Mouse (Mus musculus): ENCODE measurements at regions not wholly inside any gene's neighbourhood (a gene's known extent, or its start where the extent isn't known, plus 50 kb on each side); places are given as distances from the start of the nearest gene placed in this dataset.

DNA sequence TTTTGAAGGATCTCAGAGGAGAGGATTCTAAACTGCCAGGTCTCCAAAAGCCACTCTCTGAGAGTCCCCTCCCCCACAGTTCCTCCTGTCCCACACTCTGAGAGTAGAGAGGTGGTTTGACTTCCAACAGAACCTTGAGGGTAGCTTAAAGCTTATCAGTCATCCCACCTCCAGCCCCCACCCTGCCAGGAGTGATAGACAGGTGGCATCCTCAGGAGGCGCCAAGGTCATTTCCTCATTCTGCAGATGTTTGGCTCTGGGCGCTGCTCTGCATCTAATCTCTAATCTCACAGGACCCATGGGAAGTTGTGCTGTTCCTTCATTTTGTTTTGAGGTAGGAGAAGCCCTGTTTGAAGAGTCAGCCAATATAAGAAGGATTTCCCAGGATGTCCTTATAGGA, 96.2 kb downstream of the Hes1 start:
- DNase-seq (ENCODE audit: low read depth, low spot score), result no peak

DNA sequence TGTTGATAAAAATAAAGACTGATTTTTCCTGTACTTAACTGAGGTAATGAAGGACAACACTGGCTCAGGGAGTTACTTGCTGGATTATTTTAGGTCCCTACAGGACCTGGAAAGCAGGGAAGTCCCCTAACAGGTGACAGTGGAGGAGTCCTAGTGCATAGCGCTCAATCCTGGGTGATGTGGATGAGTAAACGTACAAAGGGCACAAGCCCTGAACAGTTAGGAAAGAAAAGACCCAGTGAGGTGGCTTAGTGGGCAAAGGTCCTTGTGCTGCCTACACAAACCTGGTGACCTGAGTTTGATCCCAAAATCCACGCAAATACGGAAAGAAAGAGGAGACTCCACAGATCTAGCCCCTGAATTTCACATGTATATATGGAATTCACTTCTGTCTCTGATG, 99.1 kb downstream of the Hes1 start:
- no peak for DNase-seq (ENCODE audit: low read depth, low spot score)

DNA sequence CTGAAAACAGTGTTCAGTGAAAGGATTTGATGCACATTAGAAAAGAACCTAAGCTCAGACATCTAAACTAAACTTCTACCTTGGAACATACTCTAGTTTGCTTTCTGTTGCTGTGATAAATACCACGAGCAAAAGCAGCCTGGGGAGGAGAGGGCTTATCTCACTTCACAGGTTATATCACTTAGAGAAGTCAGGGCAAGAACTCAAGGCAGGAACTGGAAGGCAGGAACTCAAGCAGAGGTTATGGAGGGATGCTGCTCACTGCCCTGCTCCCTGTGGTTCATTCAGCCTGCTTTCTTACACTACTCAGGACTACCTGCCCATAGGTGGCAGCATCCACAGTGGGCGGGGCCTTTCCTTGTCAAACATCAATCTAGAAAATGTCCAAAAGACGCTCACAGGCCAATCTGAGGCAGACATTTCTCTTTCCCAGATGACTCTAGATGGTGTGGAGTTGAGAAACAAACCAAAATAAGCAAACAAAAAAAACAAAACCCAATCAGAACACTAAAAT, 101.5 kb downstream of the Hes1 start:
- peak; percentile 14 for DNase-seq (ENCODE audit: low read depth, low spot score)

DNA sequence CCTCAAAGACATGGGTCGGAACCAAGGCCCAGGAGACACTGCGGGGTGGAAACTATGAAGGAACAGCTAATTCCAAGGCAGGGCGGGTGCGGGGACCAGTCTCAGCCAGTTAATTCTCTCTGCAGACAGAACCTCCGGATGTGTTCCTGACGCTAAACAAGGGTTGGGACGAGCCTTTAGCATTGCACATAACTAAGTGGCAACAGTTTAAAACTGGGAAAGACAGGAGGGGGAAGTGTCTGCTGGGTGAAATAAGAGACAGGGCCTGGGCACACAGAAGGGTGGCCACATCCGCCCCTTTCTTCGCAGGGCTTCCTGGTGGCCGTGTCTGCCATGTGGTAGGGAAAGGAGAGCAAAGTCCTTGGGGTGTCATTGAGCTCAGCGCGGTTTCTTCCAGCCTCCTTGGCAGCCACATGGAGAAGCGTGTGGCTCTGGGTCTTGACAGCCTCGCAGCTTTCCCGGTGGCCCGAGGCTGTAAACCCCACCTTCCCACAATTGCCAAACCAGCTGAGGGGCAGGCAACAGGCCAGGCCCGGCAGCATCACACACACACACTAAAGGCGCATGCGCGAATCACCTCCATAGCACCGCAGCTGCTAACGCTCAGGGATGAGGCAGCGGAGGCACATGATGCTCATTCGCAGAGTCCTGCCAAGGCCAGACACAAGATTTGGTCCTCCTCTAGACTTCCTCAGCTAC, 95.8 kb downstream of the Cpn2 start:
- no peak for DNase-seq (ENCODE audit: low read depth, low spot score)

DNA sequence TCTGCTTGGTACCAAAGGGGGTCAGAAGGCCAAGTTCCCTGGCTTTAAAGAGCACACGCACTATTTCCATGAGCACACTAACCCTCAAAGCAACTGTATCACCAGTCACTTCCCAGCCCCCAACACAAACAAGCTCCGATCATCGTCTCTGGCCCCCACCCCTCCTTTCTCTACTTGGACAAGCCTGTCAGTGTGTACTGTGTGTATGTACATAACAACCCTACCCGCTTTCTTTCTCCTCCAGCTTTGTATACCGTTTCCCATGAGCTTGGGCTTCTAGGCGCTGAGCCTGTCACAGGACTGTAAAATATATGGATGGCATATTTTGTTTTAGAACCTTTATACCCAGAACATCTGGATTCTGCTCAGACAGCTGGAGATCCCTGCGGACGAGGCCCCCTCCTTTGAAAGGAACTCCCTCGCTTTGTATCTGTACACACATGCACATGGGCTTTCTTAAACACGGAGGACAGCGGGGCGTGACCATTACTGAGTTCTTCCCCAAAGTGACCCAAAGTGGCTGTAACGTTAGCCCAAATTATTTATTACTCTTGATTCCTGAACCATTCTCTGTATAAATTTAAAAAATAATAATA, 95.1 kb downstream of the Cpn2 start:
- no peak for DNase-seq (ENCODE audit: low read depth, low spot score)

DNA sequence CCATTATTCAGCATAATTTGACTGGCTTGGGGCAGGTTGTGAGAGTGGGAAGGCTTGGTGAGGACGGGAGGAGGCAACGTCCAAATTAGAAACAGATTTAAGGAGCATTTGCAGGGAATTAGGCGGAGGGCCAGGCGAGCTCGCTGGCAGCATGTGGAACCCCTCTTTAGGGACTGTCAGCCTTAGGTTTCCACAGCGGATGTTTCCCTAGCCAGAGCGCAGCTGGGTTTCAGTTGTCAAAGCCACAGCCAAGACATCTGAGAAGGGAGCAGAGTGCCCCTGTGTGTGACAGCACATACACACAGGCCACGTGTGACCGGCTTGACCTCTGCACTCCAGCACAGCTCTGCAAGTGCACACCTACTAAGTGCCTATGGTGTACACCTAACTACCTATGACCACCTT, 94.5 kb downstream of the Cpn2 start:
- DNase-seq (ENCODE audit: low read depth, low spot score), result no peak

DNA sequence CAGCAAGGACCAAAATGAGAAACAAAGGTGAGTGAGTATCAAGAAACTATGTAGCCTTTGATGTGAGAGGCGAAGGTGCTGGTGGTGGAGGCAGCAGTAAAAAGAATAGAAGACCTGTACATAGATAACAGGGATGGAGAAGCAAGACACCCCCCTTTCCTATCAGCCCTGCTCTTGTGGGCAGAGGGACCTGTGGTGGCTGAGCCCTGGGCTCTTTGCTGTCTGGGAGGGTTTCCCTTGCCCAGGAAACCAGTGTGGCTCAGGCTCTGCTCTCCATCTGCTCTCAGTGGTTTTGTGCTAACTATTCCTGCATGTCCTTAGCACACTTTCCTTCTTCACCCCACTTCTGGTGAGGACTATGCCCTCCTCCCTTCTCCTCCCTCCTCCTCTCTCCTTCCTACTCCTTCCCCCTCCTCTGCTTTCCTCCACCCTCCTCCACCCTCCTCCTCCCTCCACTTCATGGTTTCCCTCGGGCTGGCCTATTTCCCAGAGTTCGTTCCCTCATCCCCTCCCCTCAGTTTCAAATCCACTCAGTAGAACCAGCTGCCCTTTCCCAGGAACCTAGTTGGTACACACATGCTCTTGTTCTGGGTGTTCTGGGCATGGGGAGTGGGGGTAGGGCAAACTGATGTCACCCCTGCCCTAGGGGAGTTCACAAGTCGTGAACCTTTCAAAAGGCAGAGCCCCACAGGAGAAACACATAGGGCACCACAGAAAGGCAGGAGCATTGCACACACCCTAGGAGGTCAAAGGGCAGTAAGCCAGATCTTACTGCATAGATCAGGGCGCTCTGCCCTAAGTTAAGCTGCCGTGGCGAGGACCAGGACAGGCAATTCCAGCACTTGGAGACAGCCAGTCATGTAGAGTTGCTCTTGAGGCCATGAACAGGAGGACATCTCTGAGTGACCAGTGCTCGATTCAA, 93.1 kb downstream of the Cpn2 start:
- DNase-seq (ENCODE audit: low read depth, low spot score), result no peak

DNA sequence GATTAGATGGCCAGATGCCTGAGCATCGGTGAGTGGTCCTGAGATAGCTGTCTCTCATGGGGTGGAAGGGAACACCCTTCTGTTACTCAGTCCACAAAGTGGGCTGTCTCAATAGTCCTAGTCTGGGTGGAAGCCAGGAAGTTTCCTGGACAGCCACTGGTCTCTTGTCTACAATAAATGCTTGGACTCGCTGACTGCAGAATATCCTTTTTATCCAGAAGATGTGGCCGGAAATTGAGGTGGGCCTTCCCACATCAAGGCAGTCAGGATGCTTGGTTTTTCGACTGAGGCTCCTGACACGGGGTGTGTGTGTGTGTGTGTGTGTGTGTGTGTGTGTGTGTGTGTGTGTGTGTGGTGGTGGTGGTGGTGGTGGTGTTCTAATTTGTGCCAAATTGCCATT, 91.0 kb downstream of the Cpn2 start:
- no peak for DNase-seq (ENCODE audit: low read depth, low spot score)

DNA sequence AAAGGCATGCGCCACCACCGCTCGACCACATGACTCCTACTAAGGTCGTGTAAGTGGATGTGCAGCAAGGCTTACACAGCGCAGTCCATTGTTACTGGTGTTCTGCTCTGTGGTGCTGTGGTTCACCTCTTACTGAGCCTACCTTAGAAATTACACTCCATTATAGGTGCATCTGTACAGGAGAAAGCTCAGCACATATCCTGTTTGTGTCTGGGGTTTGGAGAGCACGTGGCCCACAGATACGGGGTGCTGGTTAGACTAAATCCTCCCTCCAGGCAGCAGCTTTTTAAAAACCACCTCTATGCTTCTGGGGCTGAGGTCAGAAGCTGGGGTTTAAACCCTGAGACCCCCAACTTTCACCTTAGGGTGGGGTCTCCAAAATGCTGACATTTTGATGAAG, 89.5 kb downstream of the Cpn2 start:
- no peak for DNase-seq (ENCODE audit: low read depth, low spot score)

DNA sequence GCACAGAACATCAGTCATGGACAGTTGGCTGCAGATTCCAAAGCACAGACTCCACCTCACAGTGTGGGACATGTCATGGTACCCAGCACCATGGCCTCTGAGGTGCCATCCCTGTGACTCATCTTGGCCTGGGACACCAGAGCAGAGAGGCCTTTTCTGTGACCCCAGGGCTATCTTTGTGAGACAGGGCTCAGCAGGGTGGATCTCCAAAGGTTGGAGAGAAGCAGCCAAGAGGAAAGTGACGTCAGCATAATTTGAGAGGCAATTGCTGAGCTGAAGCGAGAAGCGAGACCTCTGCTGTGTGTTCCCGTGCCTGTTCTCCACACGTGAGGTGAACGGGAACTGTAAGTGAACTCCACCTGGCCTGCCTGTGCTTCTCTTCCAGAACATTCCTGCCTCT, 88.7 kb downstream of the Cpn2 start:
- no peak for DNase-seq (ENCODE audit: low read depth, low spot score)

DNA sequence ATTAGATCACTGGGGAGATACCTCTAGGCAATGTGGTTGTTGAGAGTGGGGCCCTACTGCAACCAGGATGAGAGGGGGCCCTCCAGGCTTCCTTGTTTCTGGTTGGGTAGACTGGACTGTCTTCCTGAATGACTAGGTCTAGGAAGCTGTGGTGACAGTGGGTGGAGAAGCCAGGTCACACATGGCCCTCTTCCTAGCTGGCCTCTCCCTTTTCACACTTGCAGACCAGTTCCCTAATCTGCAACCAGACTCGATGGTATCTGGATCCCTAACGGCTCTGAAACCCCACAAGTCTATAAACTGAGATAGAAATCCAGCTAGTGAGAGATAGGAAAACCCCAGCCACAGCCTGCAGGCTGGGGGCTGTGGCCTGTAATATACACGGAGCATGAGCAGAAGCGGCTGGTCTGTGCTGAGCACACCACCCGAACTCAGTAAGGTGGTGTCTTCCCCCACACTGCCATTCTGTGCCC, 87.8 kb downstream of the Cpn2 start:
- DNase-seq (ENCODE audit: low read depth, low spot score), result no peak

DNA sequence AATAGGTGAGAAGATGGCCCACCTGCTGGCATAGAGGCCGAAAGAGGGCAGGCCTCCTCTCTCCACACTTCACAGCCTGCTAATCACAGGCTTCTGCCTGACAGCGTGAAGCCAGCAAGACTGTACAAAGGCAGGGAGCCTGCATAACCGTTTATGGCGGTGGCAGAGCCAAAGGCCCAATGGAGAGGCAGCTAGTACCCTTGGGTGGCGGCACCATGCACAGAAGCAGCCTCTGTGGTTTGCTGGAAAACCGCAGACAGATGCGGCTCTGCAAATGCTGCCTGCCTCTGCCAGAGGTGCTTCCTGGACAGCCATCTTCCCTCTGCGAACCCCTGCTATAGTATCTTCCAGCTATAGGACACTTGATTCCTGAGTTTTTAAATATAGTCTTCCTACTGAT, 86.2 kb downstream of the Cpn2 start:
- DNase-seq (ENCODE audit: low read depth, low spot score), result peak; percentile 6

DNA sequence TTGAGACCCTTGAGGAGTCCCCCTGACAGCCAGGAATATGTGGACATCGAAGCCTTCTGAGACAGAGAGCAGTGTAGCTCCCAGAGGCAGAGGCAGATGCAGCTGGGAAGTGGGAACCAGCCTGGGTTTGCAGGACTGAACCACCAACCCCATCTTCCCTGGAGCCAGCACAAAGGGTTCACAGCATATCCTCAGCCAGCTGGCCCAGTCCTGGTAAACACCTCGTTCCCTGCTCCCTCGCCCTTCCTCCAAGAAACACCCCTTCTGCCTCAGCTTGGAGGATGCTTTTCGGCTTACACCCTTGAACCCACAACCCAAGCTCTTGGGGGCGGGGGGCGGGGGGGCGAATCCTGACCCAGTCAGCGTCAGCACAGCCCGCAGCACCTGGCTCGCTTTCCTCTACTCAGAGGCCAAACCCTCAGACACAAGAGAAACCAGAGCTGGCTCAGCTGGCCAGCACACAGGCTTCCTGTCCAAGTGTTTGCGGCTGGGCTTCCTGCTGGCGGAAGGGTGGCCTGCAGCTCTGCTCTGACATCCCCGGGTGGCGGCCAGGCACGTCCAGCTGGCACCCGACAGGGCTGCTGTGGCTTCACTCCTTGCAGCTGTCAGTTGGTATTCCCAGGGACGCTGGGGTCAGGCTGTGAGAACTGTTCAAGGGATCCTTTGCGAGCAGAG, 82.6 kb downstream of the Cpn2 start:
- no peak for DNase-seq (ENCODE audit: low read depth, low spot score)

DNA sequence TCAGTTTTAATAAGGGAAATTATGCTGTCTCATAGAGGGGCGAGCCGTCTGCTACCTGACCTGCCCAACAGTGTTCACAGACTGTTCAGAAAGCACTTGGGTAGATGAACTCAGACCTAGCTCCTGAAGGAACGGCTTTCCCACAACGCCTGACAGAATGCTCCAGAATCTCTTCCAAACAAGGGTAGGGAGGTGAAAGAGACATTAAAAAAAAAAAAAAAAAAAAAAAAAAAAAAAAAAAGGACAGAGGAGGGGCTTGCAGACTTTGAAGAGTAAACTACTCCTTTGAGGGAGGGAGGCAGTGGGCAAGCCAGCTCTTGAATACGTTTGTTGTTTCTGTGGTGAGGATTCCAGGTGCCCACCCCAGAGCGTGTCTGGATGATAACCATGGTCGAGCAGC, 81.6 kb downstream of the Cpn2 start:
- DNase-seq (ENCODE audit: low read depth, low spot score), result no peak

DNA sequence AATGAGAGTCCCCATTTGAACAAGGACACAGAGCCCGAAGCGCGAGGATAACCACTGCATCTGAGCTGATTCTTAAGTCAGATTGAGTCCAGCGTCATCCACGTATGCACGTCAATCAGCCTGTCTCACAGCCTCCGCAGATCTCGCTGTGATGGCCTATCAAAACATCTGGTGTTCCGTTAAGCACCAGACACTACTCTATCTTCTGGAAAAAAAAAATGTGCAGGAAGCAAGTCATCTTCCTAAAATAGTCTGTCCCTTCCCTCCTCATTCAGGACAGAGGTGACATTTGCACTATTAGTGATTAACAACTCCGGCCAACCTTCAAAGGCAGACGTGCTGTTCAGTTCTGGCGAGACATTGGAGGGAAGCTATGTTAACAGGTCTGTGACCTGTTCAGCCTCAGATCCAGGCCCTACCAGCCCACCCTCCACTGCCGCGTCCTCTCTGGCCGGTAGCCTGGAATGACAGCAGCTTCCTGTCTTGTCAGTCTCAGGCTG, 81.0 kb downstream of the Cpn2 start:
- no peak for DNase-seq (ENCODE audit: low read depth, low spot score)

DNA sequence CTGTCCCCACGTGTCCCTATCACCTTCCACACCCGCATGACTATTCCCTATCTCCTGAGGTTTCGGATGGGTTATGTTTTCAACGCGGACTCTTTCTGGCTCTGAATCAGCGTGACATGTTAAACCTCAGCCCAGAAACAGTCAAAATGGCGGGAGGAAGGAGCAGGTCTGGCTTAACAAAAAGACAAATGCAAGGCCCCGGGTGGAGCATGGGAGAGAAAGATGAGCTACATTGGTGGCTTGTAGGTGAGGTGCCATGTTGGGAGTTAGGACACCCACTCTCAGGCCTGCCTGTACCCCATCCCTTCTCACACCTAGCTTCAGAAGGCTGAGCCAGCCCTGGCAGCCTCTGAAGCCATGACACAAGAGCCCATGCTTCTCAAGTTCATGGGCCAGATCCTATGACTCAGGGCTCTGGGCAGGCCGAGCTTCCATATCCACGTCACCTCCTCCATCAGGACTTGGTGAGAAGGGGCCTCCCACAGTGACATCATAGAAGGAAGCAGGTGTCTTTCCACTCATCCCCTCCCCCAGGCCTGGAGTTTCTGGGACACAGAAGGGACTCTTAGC, 80.5 kb downstream of the Cpn2 start:
- no peak for DNase-seq (ENCODE audit: low read depth, low spot score)

DNA sequence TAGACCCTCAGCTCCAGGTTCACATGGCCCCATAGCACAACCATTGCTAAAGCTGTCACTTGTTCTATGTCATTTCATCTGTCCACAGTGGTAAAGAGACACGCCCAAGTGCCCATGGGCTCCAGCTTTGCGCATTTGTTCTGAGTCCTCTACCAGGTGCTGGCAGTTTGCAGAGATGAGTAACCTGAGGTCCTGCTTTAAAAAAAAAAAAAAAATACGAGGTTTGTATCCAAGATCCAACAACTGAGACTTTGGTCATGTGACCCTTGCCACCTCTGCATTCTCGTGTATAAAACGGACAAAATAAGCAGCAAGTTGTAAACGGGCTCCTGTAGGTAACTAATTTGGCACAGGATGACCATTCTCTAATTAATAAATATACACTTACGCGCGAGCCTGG, 79.9 kb downstream of the Cpn2 start:
- DNase-seq (ENCODE audit: low read depth, low spot score), result no peak

DNA sequence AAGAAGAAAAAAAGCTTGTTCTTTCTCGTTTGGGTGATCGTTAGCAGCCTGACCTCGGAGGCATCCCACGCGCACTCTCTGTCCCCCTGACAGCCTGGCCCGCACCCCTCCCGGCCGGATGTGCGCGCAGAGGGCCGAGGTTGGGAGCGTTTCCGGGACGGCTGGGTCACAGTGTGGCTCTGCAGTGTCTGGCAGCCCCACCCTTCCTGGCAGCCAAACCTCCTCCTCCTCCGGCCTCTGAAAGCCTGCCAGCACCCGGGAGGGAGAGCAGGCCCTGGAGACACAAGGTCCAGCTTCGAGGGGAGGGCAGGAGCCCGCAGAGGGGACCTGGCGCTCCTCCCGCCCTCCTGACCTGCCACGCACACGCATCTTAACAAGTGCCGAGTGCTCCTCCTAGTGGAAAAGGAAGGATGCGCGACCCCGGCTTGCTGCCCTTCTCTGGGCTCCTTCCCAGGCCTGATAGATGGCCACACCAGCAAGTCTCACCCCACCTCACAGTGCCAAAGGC, 79.3 kb downstream of the Cpn2 start:
- peak; percentile 85 for DNase-seq (ENCODE audit: low read depth, low spot score)

DNA sequence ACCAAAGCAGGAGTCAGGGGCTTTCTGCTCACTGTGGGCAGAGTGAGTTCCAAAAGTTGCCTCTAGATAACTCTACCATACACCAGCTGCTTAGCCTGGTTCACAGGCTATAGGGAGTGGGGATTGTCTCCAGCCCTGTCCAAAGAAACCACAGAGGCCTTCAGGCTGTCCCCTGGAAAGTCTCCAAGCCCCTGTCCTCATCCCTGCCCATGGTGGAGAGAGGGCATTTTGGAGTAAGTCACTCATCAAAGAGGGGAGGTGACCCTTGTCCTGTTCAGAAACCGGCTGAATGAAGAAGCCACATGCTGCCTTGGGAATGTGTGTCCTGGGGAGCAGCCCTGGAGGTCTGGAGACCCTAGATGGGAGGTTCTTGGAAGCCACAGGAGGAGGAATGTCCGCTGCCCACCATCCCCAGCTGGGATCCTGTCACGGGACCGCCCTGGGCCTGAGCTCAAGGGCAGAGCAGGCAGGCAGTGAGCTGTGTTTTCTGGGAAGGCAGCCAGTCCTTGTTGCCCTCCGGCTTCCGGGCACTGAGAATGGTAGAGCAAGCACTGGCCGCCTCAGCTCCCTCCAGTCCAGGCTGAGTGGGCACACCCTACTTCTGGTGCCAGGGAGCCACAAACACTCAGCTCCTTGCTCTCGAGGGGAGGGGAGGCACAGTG, 78.4 kb downstream of the Cpn2 start:
- DNase-seq (ENCODE audit: low read depth, low spot score), result no peak

DNA sequence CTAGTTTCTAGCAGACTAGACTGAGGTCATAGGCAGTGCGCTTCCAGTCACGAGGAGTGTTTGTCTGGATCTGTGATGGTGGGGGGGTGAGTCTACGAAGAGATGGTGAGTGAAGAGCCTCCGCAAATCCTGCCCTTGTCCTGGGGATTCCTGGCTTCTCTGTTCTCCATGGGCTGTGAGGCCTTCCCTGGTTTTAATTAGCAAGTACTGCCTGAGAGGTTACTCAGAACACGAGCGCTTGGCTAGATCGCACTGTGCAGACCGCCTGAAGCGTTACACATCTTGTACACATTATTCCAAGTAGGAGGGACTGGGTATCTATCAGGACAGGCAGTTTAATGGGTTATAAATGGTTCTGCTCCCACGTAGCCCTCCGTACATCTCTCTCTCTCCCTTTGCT, 76.9 kb downstream of the Cpn2 start:
- no peak for DNase-seq (ENCODE audit: low read depth, low spot score)
